Mouse (Mus musculus) erythroid progenitor cell, adult 5-6 weeks (primary cell): ENCODE results near the gene Adat1. TPM values are rescaled to one million over a fixed set of nuclear protein-coding genes. Genes with fewer than 3 reads are reported as not detected.
"Not testable (repeated sequence)": the region's sequence is repeated elsewhere in the genome, so short reads cannot be mapped to it uniquely, and the experiment has no call there.

Experiments
- ATAC-seq: replicated peaks from 2 replicates; pipeline ENCODE4 v1.8.0; 2016; ENCODE audit warnings: moderate number of reproducible peaks, mild to moderate bottlenecking, moderate TSS enrichment, inconsistent platforms; ENCODE audit not compliant: poor library complexity, low FRiP score, severe bottlenecking
- total RNA-seq, 2 experiments: library from RNA; stranded (forward) in 1 of 2; stranded (reverse) in 1 of 2; fragments of 150-400 nt in 1 of 2; fragments of 186-747, 209-891 nt in 1 of 2; gene quantifications; 2 replicates each; pipeline versions ENCODE4 v1.2.3 to v1.2.4; 2015 to 2017; ENCODE audit warnings: low replicate concordance in 2 of 2

Adat1 gene
- total RNA-seq, 2 experiments from 2014 or later: 0.42 TPM; not detected in 1

GRCm38 (mm10) chr8:111941101-111941454, 51.0 kb downstream of the Adat1 start:
- peak; percentile 35 for ATAC-seq

- peak; percentile 92 for ATAC-seq
These were observed 51.7 kb downstream of the Adat1 start, which contains the start of gene Gabarapl2 for GRCm38 (mm10) chr8:111940171-111941100. Gabarapl2 (plus strand) TSS chr8:111940703.

GRCm38 (mm10) chr8:111939516-111940142, 52.5 kb downstream of the Adat1 start:
- peak; percentile 93 for ATAC-seq

DNA sequence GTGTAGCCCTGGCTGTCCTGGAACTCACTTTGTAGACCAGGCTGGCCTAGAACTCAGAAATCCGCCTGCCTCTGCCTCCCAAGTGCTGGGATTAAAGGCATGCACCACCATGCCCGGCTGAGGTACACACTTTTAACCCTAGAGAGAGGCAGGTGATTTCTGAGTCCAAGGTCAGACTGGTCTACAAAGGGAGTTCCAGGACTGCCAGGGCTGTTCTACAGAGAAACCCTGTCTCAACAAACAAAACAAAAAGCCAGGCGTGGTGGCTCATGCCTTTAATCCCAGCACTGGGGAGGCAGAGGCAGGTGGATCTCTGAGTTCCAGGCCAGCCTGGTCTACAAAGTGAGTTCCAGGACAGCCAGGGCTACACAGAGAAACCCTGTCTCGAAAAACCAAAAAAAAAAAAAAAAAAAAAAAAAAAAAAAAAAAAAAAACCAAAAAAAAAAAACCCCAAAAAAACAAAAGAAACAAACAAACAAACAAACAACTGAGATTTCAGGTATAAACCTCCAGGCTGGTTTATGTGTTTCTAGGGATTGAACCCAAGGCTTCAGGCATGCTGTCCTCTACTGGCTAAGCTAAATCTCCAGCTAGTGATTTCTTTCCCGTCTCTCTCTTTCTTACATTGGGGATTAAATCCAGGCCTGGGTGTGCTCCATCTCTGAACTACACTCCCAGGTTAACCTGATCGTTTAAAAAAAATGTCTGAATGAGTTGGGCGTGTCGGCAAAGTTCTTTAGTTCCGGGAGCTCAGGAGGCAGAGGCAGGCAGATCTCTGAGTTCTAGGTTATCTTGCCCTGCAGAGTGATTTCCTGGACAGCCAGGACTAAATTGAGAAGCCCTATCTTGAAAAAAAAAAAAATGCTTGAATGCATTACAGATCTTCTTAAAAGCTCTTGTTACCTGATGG, 53.8 kb downstream of the Adat1 start:
- ATAC-seq: not testable (repeated sequence)

DNA sequence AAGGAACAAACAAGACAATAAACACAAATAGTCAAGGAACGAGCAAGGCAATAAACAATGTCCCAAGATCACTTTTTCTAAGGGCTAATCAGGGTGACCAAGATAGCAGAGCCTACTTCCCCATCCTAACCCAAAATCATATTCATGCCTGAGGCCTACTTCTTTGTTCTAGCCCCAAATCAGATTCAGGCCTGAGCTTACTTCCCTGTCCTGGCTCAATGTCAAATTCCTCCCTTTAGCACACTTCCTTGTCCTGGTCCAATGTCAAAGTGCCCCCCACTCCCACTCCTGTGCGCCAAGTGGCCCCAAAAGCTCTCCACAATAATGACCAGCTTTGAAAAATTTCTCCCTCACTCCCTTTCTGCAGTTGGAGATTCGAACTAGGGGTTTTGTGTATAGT, 54.9 kb downstream of the Adat1 start:
- ATAC-seq: no peak

DNA sequence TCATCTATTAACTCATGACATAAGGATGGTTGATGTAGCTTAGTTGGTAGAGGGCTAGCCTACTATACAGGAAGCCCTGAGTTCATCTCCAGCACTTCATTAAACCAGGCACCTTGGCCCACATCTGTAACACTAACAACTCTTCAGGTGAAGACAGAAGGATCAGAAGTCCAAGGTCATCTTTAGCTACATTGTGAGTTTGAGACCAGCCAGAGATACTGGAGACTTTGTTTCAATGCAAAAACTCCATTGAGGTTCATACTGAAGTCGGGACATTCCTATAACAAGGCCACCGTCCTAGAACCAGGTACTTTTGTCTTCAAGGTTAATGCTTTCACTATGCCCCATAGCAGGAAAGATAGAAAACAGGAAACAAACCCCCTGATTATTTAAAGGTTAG, 57.9 kb downstream of the Adat1 start:
- no peak for ATAC-seq

- ATAC-seq: peak; percentile 89
These were observed 58.6 kb downstream of the Adat1 start, which contains the start of gene Tmem231 for GRCm38 (mm10) chr8:111933348-111934076. Tmem231 (minus strand) TSS chr8:111933881.

DNA sequence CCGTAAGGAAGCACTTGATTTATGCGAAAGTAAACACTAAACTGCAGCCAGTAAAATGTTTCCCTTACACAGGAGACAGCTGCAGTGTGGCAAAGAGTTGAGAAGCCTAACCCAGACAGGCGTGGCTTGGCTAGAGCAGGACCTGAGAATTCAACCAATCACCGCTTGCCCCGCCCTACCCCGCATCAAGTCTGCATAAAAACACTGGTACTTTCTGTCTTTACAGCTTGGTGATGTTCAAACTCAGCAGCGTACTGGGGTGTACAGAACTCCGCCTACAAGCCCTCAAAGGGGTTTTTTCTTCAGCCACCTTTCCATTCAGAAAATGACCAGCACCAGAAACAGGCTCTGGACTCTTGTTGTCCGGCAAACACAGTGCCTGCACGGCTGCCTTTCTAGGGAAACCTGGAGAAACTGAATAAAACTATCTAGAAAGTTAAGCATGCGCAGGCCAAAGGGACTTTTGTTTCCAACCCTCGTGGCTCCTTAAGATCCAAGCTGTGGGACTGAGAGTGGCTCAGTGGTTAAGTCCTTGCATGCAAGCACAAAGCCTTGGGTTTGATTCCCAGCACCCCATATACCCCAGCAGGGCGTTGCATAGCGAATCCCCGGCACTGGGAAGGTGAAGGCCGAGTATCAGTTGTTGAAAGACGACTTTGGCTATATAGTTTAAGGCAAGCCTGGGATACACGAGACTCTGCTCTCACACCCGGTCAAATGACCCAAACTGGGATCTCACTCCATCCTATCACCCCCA, 59.3 kb downstream of the Adat1 start:
- peak; percentile 81 for ATAC-seq

DNA sequence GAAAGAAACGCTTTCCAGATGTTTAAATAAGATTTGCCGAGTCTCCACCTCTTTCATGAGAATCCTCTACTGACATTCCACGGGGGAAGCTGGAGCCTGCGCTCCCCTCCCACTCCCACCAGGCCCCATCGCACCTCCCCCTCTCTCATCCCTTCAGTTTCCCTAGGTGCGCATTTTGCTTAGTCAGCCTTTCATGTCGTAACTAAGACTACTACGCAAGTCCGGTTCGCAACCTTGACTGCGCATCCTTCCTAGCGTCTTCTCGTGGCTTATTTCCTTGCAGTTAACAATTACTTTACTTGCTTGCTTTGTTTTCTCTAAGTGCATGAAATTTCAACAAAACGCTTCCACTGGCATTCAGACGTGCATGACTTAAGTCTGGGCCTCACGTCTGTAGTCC, 60.4 kb downstream of the Adat1 start:
- no peak for ATAC-seq

- ATAC-seq: peak; percentile 83
These were observed 62.3 kb downstream of the Adat1 start for GRCm38 (mm10) chr8:111929648-111930344.

- no peak for ATAC-seq
These were observed 67.1 kb downstream of the Adat1 start for GRCm38 (mm10) chr8:111924976-111925375.

GRCm38 (mm10) chr8:111923383-111923804, 68.7 kb downstream of the Adat1 start:
- ATAC-seq: peak; percentile 69

- no peak for ATAC-seq
These were observed 71.1 kb downstream of the Adat1 start for GRCm38 (mm10) chr8:111920971-111921370.

DNA sequence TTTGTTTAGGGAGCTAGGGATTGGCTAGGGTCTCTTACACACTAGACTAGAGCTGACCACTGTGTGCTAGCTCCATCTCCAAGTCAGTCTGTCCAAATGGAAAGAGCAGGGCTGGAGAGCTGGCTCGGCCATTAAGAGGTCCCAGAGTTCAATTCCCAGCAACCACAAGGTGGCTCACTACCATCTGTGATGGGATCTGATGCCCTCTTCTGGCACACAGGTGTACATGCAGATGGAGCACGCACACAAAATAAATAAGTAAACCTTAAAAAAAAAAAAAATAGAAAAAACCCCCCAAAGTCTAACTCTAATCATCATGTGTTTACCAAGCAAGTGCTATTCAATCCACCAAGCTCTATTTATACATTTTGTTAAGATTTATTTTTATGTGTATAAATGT, 72.4 kb downstream of the Adat1 start:
- no peak for ATAC-seq
